Mouse (Mus musculus): ENCODE data around the gene Krtap17-1. TPM values are rescaled to one million over a fixed set of nuclear protein-coding genes. Genes with fewer than 3 reads are reported as not detected.

Gene Krtap17-1
- total RNA-seq (2023), result not detected

GRCm38 (mm10) chr11:99993620-99994383 lies at the start of gene Krtap17-1:
Gene Krtap17-1, minus strand, starts transcription at chr11:99993994.

GRCm38 (mm10) chr11:100041454-100041853 lies 47.7 kb upstream of the Krtap17-1 start, which contains the start of gene Krt34:
Gene Krt34, minus strand, starts transcription at chr11:100041554.

DNA sequence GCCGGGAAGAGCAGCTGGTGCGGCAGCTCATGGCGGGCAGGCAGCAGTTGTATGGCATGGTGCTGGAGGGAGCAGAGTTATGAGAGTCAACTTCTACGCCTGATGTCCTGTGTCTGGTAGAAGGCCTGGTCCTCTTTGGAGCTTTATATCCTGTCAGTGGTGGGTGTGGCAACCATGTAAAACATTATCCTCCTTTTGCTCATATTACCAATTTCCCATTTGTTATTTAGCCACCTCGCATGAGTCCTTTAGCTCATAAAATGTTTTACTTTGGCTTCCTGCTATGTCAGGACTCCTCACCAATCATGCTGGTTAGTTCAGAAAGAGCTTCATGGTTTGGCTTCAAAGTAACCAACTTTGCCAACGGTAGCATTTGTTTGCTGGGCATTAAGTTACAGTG lies 36.0 kb upstream of the Krtap17-1 start, which contains the start of gene Krt33b:
Gene Krt33b, minus strand, starts transcription at position 101 of the 400 bp plus-strand sequence.

DNA sequence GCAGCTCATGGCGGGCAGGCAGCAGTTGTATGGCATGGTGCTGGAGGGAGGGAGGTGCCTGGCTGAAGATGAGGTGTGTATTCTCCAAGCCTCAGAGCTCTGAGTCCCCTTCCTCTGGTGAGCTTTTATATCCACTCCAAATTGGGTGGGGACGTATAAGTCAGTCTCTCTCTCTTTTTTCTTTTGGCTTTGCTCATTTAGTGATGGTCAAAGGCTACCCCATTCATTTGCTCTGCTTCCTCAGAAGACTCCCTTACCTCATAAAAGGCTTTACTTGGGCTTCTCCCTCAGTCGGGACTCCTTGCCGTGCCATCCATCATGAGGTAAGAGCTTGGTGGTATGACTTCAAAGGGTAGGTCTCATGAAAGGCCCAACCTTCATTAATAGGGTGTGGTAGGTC lies 22.3 kb upstream of the Krtap17-1 start, which contains the start of gene Krt33a:
Gene Krt33a, minus strand, starts transcription at position 101 of the 400 bp plus-strand sequence.

DNA sequence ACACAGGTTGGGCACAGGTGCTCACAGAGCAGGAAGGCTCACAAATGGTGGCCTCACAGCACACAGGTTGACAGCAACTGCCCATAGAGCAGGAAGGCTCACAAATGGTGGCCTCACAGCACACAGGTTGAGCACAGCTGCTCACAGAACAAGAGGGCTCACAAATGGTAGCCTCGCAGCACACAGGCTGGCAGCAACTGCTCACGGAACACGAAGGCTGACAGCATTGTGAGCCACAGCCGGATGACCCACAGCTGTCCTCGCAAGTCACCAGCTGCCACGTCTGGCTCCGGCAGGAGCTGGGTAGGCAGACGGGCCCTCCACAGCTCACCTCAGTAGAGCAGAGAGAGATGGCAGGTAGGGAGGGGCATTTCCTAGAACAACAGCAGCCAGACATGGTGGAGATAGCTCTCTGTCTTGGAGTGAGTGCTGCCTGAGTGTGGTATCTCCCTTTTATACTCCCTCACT lies 7.6 kb downstream of the Krtap17-1 start, which contains the start of gene Krtap16-1:
Gene Krtap16-1, minus strand, starts transcription at position 418 of the 468 bp plus-strand sequence.

GRCm38 (mm10) chr11:99978953-99979352 lies 14.8 kb downstream of the Krtap17-1 start, which contains the start of gene Krtap29-1:
Gene Krtap29-1, minus strand, starts transcription at chr11:99979053.

DNA sequence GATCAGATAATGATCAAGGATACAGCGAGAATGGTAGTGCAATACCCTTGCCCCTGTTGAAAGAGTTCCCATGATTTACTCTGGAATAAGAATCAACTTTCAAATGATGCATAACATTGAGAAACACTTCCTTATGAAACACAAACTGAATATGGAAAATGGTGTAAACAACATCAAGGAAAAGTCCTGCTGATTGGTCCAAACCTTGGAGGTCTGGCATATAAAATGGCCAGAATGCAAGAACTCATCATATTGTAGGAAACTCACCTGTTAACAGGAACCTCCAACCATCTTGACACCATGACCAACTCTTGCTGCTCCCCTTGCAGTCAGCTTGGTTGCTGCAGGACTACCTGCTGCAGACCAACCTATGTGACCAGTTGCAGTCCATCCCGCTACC lies 45.6 kb downstream of the Krtap17-1 start, which contains the start of gene Krtap9-5:
Gene Krtap9-5, plus strand, starts transcription at position 301 of the 400 bp plus-strand sequence.

Other genes with a start within 250 kb of the Krtap17-1 start
- not detected for gene Gm11595, start 221.1 kb downstream of the Krtap17-1 start, total RNA-seq (2023)
- gene Krtap4-8, start 213.3 kb downstream of the Krtap17-1 start, total RNA-seq (2023), result not detected
- gene Krtap4-9, start 208.8 kb downstream of the Krtap17-1 start, total RNA-seq (2023), result not detected
- gene Gm11596, start 200.5 kb downstream of the Krtap17-1 start, total RNA-seq (2023), result not detected
- gene Gm11569, start 195.1 kb downstream of the Krtap17-1 start, total RNA-seq (2023), result not detected
- gene Gm11554, start 189.5 kb downstream of the Krtap17-1 start, total RNA-seq (2023), result not detected
- not detected for gene Krtap4-13, start 184.1 kb downstream of the Krtap17-1 start, total RNA-seq (2023)
- gene Gm11564, start 178.3 kb downstream of the Krtap17-1 start, total RNA-seq (2023), result not detected
- gene 2300003K06Rik, start 155.9 kb downstream of the Krtap17-1 start, total RNA-seq (2023), result not detected
- gene Krtap4-16, start 142.4 kb downstream of the Krtap17-1 start, total RNA-seq (2023), result not detected
- gene Gm11568, start 136.1 kb downstream of the Krtap17-1 start, total RNA-seq (2023), result not detected
- not detected for gene Gm11559, start 129.5 kb downstream of the Krtap17-1 start, total RNA-seq (2023)
- not detected for gene Krtap9-1, start 120.6 kb downstream of the Krtap17-1 start, total RNA-seq (2023)
- gene Gm11567, start 114.8 kb downstream of the Krtap17-1 start, total RNA-seq (2023), result not detected
- not detected for gene Krtap31-1, start 86.1 kb downstream of the Krtap17-1 start, total RNA-seq (2023)
- not detected for gene Gm11565, start 79.2 kb downstream of the Krtap17-1 start, total RNA-seq (2023)
- not detected for gene Krtap31-2, start 57.7 kb downstream of the Krtap17-1 start, total RNA-seq (2023)
- gene Krtap9-5, start 45.5 kb downstream of the Krtap17-1 start, total RNA-seq (2023), result not detected
- gene Krtap29-1, start 14.9 kb downstream of the Krtap17-1 start, total RNA-seq (2023), result not detected
- gene Krtap16-1, start 7.4 kb downstream of the Krtap17-1 start, total RNA-seq (2023), result not detected
- gene Krt33a, start 22.2 kb upstream of the Krtap17-1 start, total RNA-seq (2023), result not detected
- gene Krt33b, start 35.9 kb upstream of the Krtap17-1 start, total RNA-seq (2023), result not detected
- gene Krt34, start 47.6 kb upstream of the Krtap17-1 start, total RNA-seq (2023), result not detected
- gene Krt31, start 56.6 kb upstream of the Krtap17-1 start, total RNA-seq (2023), result not detected
- not detected for gene Krt32, start 94.2 kb upstream of the Krtap17-1 start, total RNA-seq (2023)
- gene Krt35, start 102.2 kb upstream of the Krtap17-1 start, total RNA-seq (2023), result not detected
- not detected for gene Krt36, start 111.6 kb upstream of the Krtap17-1 start, total RNA-seq (2023)
- not detected for gene Krt13, start 127.6 kb upstream of the Krtap17-1 start, total RNA-seq (2023)
- gene Krt15, start 141.9 kb upstream of the Krtap17-1 start, total RNA-seq (2023), result not detected
- not detected for gene Krt19, start 154.7 kb upstream of the Krtap17-1 start, total RNA-seq (2023)
- gene Krt9, start 199.3 kb upstream of the Krtap17-1 start, total RNA-seq (2023), result not detected
- not detected for gene Krt14, start 213.6 kb upstream of the Krtap17-1 start, total RNA-seq (2023)